Mouse (Mus musculus): ENCODE results near the gene Cyp20a1. TPM values are rescaled to one million over a fixed set of nuclear protein-coding genes. Genes with fewer than 3 reads are reported as not detected.
A peak's percentile ranks its signal among the peaks of the same experiment; 100 is the strongest.

The Cyp20a1 gene
- polyA plus RNA-seq, 1 experiment from 2014 or later: 16.1 TPM

GRCm38 (mm10) chr1:60409168-60409828 is 66.2 kb downstream of the Cyp20a1 start, which contains the start of gene Abi2:
Abi2 (plus strand) TSS chr1:60409619.
- Histone ChIP-seq H3K36me3 (no peaks in the 10 kb centered on the region), H3K9ac (replicated peaks) (peak within 1 kb of the TSS; percentile 96), H3K27me3 (no peaks in the 10 kb centered on the region), H3K27ac (peak within 1 kb of the TSS; percentile 99), H3K4me2 (replicated peaks) (peak within 1 kb of the TSS; percentile 62), H3K9me3 (no peaks in the 10 kb centered on the region), H3K4me1 (replicated peaks) (peaks cover 31% of the 10 kb centered on the region), H3K4me3 (replicated peaks) (peak within 1 kb of the TSS; percentile 91)
- under 1% methylated on average over 60 of the region's 69 CpGs for WGBS
- peak; percentile 95 for ATAC-seq

DNA sequence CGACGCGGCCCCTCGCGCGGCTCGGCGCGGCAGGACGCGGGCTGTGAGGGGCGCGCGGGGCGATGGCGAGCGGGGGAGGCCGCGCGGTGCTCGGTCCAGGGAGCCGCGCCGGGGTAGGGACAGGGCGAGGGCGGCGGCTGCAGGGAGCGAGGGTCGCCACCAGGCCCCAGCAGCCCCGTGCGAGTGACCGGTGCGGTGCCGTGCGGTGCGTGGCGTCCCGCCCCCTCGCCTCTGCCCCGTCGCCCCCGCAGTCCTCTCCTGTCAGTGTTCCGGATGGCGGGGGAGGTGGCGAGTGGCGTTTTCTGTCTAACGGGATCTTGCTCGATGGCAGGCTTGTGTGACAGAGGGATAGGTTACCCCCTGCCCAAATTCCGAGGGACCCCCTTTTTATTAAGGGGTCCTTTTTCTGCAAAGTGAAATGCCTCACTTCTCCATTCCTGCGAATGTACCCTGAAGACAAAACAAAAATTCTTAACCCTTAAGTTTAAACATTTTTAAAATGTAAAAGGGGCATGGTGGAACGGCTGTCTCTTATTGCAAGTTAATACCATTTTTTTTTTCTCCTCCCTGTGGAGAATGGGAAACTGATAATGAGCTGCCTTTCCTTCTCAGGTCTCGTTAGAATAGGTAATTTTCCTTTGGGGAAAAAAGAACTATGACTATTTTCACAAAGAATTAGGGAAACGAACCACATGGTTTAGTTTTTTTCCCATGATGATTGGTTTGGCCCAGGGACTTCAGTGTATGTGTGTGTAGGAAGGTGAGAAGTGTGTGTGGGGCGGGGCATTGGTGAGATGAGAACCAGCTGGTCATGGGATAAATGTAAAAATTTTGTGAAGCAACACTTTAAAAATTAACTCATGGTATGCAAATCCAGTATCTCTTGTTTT is 67.0 kb downstream of the Cyp20a1 start:
- ATAC-seq: peak; percentile 91
- Histone ChIP-seq H3K4me3 (replicated peaks) (peak overlapping the region; percentile 91), H3K36me3 (no peaks in the 10 kb centered on the region)

GRCm38 (mm10) chr1:60416724-60417123 is 73.6 kb downstream of the Cyp20a1 start:
- ATAC-seq: no peak
- 73% methylated on average over 3 of the region's 3 CpGs for WGBS
- Histone ChIP-seq H3K4me3 (replicated peaks) (no peak overlapping the region), H3K9ac (replicated peaks) (no peak overlapping the region), H3K4me2 (replicated peaks) (no peak overlapping the region), H3K4me1 (replicated peaks) (peaks cover 10% of the 10 kb centered on the region), H3K27ac (no peak overlapping the region), H3K27me3 (no peaks in the 10 kb centered on the region), H3K36me3 (0 out of 2 replicates have a peak, but pooled peaks cover 2% of the 10 kb centered on the region), H3K9me3 (no peaks in the 10 kb centered on the region)

More for the DNA sequence above, 67.0 kb downstream of the Cyp20a1 start:
- Histone ChIP-seq H3K27ac (peak overlapping the region; percentile 99), H3K9me3 (no peaks in the 10 kb centered on the region), H3K9ac (replicated peaks) (peak overlapping the region; percentile 96), H3K4me2 (replicated peaks) (peak overlapping the region; percentile 62), H3K27me3 (no peaks in the 10 kb centered on the region), H3K4me1 (replicated peaks) (peaks cover 31% of the 10 kb centered on the region)
- WGBS: 1% methylated on average over 48 of the region's 54 CpGs

GRCm38 (mm10) chr1:60423882-60424281 is 80.8 kb downstream of the Cyp20a1 start:
- WGBS: 96% methylated on average over 1 of the region's 1 CpGs
- Histone ChIP-seq H3K27me3 (no peaks in the 10 kb centered on the region), H3K36me3 (no peaks in the 10 kb centered on the region), H3K4me3 (replicated peaks) (no peak overlapping the region), H3K9ac (replicated peaks) (no peak overlapping the region), H3K4me2 (replicated peaks) (no peak overlapping the region), H3K9me3 (no peaks in the 10 kb centered on the region), H3K4me1 (replicated peaks) (0 out of 2 replicates have a peak, but pooled peaks cover 6% of the 10 kb centered on the region), H3K27ac (no peak overlapping the region)
- ATAC-seq: no peak

DNA sequence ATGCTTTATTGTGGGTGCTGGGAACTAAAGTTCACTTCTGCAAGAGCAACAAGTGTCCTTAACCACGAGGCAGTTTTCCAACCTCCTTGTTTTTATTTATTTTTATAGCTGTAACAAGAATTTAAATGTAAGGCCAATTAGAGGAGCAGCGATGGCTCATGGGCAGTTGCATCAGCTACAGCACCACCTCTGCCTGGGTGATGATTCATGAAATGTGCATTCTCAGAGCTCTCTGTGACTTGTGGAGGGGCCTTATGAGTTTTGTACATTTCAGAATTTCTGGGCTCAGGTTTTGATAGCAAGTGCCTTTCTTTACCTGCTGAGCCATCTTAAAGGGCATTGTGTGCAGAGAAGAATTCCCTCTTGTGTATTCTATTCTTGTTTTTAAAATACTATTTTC is 85.2 kb downstream of the Cyp20a1 start:
- Histone ChIP-seq H3K4me3 (replicated peaks) (no peak overlapping the region), H3K27me3 (no peaks in the 10 kb centered on the region), H3K27ac (no peak overlapping the region), H3K4me2 (replicated peaks) (no peak overlapping the region), H3K4me1 (replicated peaks) (0 out of 2 replicates have a peak, but pooled peaks cover 13% of the 10 kb centered on the region), H3K9ac (replicated peaks) (no peak overlapping the region), H3K36me3 (no peaks in the 10 kb centered on the region), H3K9me3 (no peaks in the 10 kb centered on the region)
- no peak for ATAC-seq
- WGBS: 93% methylated on average over 2 of the region's 2 CpGs

DNA sequence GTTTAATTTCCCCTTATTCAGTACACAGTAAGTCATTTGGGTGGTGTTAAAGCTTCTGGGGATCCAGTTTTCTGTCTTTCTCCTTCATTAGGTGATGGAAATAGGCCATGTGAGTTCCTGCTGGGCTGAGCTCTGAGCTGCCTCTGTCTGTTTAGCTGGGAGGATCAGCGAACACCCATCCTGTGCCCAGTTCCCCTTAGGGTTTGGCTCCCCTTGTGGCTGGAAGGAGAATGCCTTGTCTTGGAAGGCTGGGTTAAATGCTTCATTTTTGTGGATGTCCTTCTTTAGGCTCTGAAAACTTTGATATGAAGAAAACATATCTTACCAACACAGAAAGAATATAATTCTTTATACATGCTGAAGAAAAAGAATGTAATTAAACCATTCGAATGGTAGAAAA is 85.8 kb downstream of the Cyp20a1 start:
- no peaks in the 10 kb centered on the region for H3K36me3 ChIP-seq
- 0 out of 2 replicates have a peak, but pooled peaks cover 13% of the 10 kb centered on the region for H3K4me1 ChIP-seq (replicated peaks)
- H3K4me3 ChIP-seq (replicated peaks): no peak overlapping the region
- H3K27ac ChIP-seq: no peak overlapping the region
- no peak overlapping the region for H3K4me2 ChIP-seq (replicated peaks)
- no peaks in the 10 kb centered on the region for H3K9me3 ChIP-seq
- H3K27me3 ChIP-seq: no peaks in the 10 kb centered on the region
- no peak for ATAC-seq
- no peak overlapping the region for H3K9ac ChIP-seq (replicated peaks)
- 70% methylated on average over 2 of the region's 2 CpGs for WGBS

DNA sequence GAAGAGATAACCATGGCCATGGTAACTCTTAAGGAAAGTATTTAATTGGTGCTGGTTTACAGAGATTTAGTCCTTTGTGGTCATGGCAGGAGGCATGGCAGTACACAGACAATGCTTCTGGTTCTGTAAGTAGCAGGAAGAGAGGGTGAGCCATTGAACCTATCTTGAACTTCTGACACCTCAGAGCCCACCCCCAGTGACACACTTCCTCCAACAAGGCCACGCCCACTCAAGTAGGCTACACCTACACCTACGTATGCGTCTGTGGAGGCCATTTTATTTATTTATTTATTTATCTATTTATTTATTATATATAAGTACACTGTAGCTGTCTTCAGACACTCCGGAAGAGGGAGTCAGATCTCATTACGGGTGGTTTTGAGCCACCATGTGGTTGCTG is 88.4 kb downstream of the Cyp20a1 start:
- H3K4me1 ChIP-seq (replicated peaks): 0 out of 2 replicates have a peak, but pooled peaks cover 8% of the 10 kb centered on the region
- H3K9me3 ChIP-seq: no peaks in the 10 kb centered on the region
- no peak overlapping the region for H3K4me3 ChIP-seq (replicated peaks)
- H3K4me2 ChIP-seq (replicated peaks): no peak overlapping the region
- no peak overlapping the region for H3K9ac ChIP-seq (replicated peaks)
- no peaks in the 10 kb centered on the region for H3K27me3 ChIP-seq
- H3K27ac ChIP-seq: no peak overlapping the region
- peaks cover 3% of the 10 kb centered on the region for H3K36me3 ChIP-seq
- no peak for ATAC-seq
- WGBS: 95% methylated on average over 5 of the region's 5 CpGs

- ATAC-seq: no peak
- H3K9me3 ChIP-seq: no peaks in the 10 kb centered on the region
- no peak overlapping the region for H3K9ac ChIP-seq (replicated peaks)
- no peak overlapping the region for H3K27ac ChIP-seq
- peaks cover 5% of the 10 kb centered on the region for H3K36me3 ChIP-seq
- H3K4me1 ChIP-seq (replicated peaks): 0 out of 2 replicates have a peak, but pooled peaks cover 7% of the 10 kb centered on the region
- WGBS: 23% methylated on average over 1 of the region's 1 CpGs
- no peak overlapping the region for H3K4me2 ChIP-seq (replicated peaks)
- H3K4me3 ChIP-seq (replicated peaks): no peak overlapping the region
- H3K27me3 ChIP-seq: no peaks in the 10 kb centered on the region
Measured at GRCm38 (mm10) chr1:60432497-60432896, 89.4 kb downstream of the Cyp20a1 start.

Other genes with a start within 250 kb of the Cyp20a1 start
- gene Carf, start 245.1 kb upstream of the Cyp20a1 start, polyA plus RNA-seq (2015; fragmentation: Nextera tagmentation; extraction: Ambion mirVana): 8.5 and 9.0 TPM in 2 replicates
- gene Wdr12, start 244.7 kb upstream of the Cyp20a1 start, polyA plus RNA-seq (2015; fragmentation: Nextera tagmentation; extraction: Ambion mirVana): 43.8 and 46.6 TPM in 2 replicates
- gene Nbeal1, start 162.7 kb upstream of the Cyp20a1 start, polyA plus RNA-seq (2015; fragmentation: Nextera tagmentation; extraction: Ambion mirVana): 9.4 and 10.3 TPM in 2 replicates
- gene Abi2, start 66.3 kb downstream of the Cyp20a1 start, polyA plus RNA-seq (2015; fragmentation: Nextera tagmentation; extraction: Ambion mirVana): 72.3 and 78.4 TPM in 2 replicates
- 22.3 and 23.4 TPM in 2 replicates for gene Raph1, start 223.8 kb downstream of the Cyp20a1 start, polyA plus RNA-seq (2015; fragmentation: Nextera tagmentation; extraction: Ambion mirVana)